Mouse (Mus musculus): ENCODE results near the gene Sult2b1.

DNA sequence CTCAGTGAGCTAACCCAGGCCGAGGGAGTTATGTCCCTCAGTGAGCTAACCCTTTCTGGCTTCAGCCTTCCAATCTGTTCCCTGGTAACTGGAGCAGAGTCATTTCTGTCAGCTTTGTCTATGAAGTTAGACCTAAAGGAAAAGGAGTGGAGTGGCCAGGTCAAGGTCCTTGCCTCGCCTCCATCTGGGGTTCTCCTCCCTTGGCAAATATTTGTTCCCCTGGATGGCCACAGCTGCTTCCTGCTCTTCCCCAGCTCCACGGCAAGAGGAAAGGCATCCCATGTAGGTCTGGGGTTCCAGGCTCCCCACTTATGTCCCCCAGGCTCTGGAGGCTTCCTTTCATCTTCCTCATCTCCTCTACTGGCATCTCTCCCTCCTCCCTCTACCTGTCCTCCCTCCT is 56.8 kb downstream of the Sult2b1 start:
- TF ChIP-seq CTCF (IDR thresholded peaks at IDR 0.05; ENCODE audit: borderline replicate concordance, extremely low read depth, insufficient read depth, insufficient read length) (no peak), POLR2A (IDR thresholded peaks at IDR 0.05; ENCODE audit: borderline replicate concordance, extremely low read depth, insufficient read depth, insufficient read length, poor library complexity, severe bottlenecking) (no peak)
